Mouse (Mus musculus): ENCODE results near the gene Phc1. TPM values are rescaled to one million over a fixed set of nuclear protein-coding genes. Genes with fewer than 3 reads are reported as not detected.
A peak's percentile ranks its signal among the peaks of the same experiment; 100 is the strongest.

Phc1 gene
- polyA plus RNA-seq, 1 experiment, result 198 TPM

DNA sequence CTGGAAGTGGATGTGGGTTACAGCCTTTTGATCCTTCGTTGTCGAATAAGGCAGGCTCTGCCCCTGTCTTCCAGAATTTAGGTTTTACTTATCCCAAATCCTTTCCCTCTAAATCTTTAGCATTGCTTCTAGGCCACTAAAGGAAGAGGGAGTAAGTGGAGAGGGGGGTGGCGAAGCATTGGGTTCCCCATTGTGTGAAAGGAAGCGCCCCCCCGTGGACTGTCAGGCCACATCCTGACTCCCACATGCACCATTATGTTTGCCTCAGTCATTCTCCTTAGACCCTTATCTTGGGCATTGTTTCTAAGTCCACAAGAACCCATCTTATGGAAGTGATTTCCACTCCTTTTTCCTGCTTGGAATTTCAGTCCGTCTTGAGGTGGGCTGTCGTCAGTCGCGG is 45.1 kb downstream of the Phc1 start:
- Histone ChIP-seq H3K36me3 (ENCODE audit: control insufficient read depth, insufficient read depth, low read length) (no peaks in the 10 kb centered on the region), H3K27ac (ENCODE audit: control insufficient read depth, insufficient read depth, low read depth, low read length) (no peak overlapping the region), H3K4me1 (ENCODE audit: control insufficient read depth, insufficient read depth, low read length) (no peaks in the 10 kb centered on the region), H3K4me3 (ENCODE audit: control insufficient read depth, low read depth, low read length) (peak overlapping the region; percentile 62), H3K27me3 (ENCODE audit: control insufficient read depth, insufficient read depth, low read length) (no peaks in the 10 kb centered on the region)
- TF ChIP-seq POLR2A (IDR thresholded peaks at IDR 0.05; ENCODE audit: control insufficient read depth, low read depth, low read length), result no peak
- TF ChIP-seq CTCF (IDR thresholded peaks at IDR 0.05; ENCODE audit: control insufficient read depth, insufficient read depth, insufficient replicate concordance, low read depth, low read length), result no peak

DNA sequence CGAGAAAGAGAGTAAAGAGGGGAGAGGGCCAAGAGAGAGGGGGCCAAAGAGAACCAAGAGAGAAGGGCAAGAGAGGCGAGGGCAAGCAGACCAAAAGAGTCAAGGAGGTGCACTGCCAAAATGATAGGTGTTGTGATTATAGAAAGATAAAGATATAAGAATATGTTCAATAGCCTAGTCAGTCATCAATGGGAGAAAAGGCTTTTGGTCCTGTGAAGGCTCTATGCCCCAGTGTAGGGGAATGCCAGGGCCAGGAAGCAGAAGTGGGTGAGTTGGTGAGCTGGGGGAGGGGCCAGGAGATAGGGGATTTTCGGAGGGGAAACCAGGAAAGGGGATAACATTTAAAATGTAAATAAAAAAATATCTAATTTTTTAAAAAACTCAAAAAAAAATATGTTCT is 46.1 kb downstream of the Phc1 start:
- H3K4me3 ChIP-seq (ENCODE audit: control insufficient read depth, low read depth, low read length), result no peak overlapping the region
- H3K36me3 ChIP-seq (ENCODE audit: control insufficient read depth, insufficient read depth, low read length), result no peaks in the 10 kb centered on the region
- H3K27me3 ChIP-seq (ENCODE audit: control insufficient read depth, insufficient read depth, low read length), result no peaks in the 10 kb centered on the region
- no peak overlapping the region for H3K27ac ChIP-seq (ENCODE audit: control insufficient read depth, insufficient read depth, low read depth, low read length)
- H3K4me1 ChIP-seq (ENCODE audit: control insufficient read depth, insufficient read depth, low read length), result no peaks in the 10 kb centered on the region
- no peak for TF ChIP-seq POLR2A (IDR thresholded peaks at IDR 0.05; ENCODE audit: control insufficient read depth, low read depth, low read length)
- TF ChIP-seq CTCF (IDR thresholded peaks at IDR 0.05; ENCODE audit: control insufficient read depth, insufficient read depth, insufficient replicate concordance, low read depth, low read length), result no peak

DNA sequence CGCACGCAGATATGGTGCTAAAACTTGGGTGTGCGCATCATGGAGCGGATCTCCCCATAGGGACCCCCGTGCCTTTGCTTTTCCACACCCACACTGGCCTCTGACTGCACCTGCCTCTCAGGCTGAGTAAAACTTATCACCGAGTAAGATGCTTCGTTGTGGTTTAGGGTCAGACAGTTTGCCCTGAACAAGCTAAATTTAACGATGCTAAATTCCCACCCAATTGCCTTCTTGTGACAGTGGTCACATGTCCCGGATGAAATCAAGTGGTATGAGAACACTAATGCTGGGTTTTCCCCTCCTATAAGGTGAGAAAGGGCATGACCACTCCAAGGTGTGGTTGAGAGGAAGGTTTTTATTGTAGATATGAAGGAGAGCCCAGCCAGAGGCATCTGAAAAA is 46.6 kb downstream of the Phc1 start:
- H3K27me3 ChIP-seq (ENCODE audit: control insufficient read depth, insufficient read depth, low read length), result no peaks in the 10 kb centered on the region
- no peak overlapping the region for H3K27ac ChIP-seq (ENCODE audit: control insufficient read depth, insufficient read depth, low read depth, low read length)
- TF ChIP-seq CTCF (IDR thresholded peaks at IDR 0.05; ENCODE audit: control insufficient read depth, insufficient read depth, insufficient replicate concordance, low read depth, low read length), result no peak
- peak overlapping the region; percentile 5 for H3K4me3 ChIP-seq (ENCODE audit: control insufficient read depth, low read depth, low read length)
- no peaks in the 10 kb centered on the region for H3K4me1 ChIP-seq (ENCODE audit: control insufficient read depth, insufficient read depth, low read length)
- H3K36me3 ChIP-seq (ENCODE audit: control insufficient read depth, insufficient read depth, low read length), result no peaks in the 10 kb centered on the region

DNA sequence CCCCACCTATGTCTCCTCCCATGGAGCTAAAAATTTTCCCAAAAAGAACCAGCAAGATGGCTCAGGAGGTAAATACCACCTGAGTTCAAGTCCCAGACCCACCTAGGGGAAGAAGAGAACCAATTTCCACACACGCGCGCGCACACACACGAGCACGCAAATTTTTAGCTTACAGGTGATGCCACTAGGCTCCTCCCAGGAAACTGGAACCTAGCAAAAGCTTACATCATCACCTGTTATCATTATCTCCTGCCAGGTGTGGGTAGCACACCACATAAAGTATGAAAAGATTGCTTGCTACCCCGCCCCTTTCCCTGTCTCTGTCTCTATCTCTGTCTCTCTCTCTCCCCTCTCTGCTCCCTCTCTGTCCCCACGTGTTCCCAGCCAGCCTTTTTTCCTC is 47.2 kb downstream of the Phc1 start:
- H3K36me3 ChIP-seq (ENCODE audit: control insufficient read depth, insufficient read depth, low read length), result no peaks in the 10 kb centered on the region
- no peaks in the 10 kb centered on the region for H3K4me1 ChIP-seq (ENCODE audit: control insufficient read depth, insufficient read depth, low read length)
- no peak overlapping the region; the same call in 1 of the 2 replicates for H3K27ac ChIP-seq (ENCODE audit: control insufficient read depth, insufficient read depth, low read depth, low read length)
- TF ChIP-seq CTCF (IDR thresholded peaks at IDR 0.05; ENCODE audit: control insufficient read depth, insufficient read depth, insufficient replicate concordance, low read depth, low read length) (no peak), POLR2A (IDR thresholded peaks at IDR 0.05; ENCODE audit: control insufficient read depth, low read depth, low read length) (no peak)
- H3K4me3 ChIP-seq (ENCODE audit: control insufficient read depth, low read depth, low read length), result peak overlapping the region; percentile 46
- H3K27me3 ChIP-seq (ENCODE audit: control insufficient read depth, insufficient read depth, low read length), result no peaks in the 10 kb centered on the region

DNA sequence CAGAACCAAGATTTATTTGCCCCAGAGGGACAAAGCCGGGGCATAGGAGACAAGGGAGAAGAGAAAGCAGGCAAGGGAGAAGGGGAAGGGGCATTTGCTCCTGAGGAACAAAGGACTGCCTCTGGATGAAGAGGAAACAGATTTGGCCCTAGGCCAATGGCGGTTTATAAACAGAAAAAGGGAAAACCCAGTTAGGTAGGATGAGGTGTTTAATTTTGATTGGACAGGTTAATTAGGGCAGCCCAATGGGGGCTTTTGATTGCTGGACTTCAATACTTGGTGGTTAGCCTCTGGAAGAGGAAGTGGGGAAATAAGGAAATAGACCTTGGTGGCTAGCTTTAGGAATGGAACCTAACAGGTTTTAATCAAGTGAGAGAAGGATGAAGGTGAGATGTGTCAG is 48.2 kb downstream of the Phc1 start:
- no peak for TF ChIP-seq CTCF (IDR thresholded peaks at IDR 0.05; ENCODE audit: control insufficient read depth, insufficient read depth, insufficient replicate concordance, low read depth, low read length)
- TF ChIP-seq POLR2A (IDR thresholded peaks at IDR 0.05; ENCODE audit: control insufficient read depth, low read depth, low read length), result no peak
- no peaks in the 10 kb centered on the region for H3K36me3 ChIP-seq (ENCODE audit: control insufficient read depth, insufficient read depth, low read length)
- H3K4me3 ChIP-seq (ENCODE audit: control insufficient read depth, low read depth, low read length), result no peak overlapping the region
- H3K27ac ChIP-seq (ENCODE audit: control insufficient read depth, insufficient read depth, low read depth, low read length), result no peak overlapping the region
- H3K27me3 ChIP-seq (ENCODE audit: control insufficient read depth, insufficient read depth, low read length), result no peaks in the 10 kb centered on the region
- no peaks in the 10 kb centered on the region for H3K4me1 ChIP-seq (ENCODE audit: control insufficient read depth, insufficient read depth, low read length)

- no peak overlapping the region for H3K27ac ChIP-seq (ENCODE audit: control insufficient read depth, insufficient read depth, low read depth, low read length)
- H3K27me3 ChIP-seq (ENCODE audit: control insufficient read depth, insufficient read depth, low read length), result no peaks in the 10 kb centered on the region
- no peak for TF ChIP-seq CTCF (IDR thresholded peaks at IDR 0.05; ENCODE audit: control insufficient read depth, insufficient read depth, insufficient replicate concordance, low read depth, low read length)
- no peak for TF ChIP-seq POLR2A (IDR thresholded peaks at IDR 0.05; ENCODE audit: control insufficient read depth, low read depth, low read length)
- no peaks in the 10 kb centered on the region for H3K4me1 ChIP-seq (ENCODE audit: control insufficient read depth, insufficient read depth, low read length)
- H3K36me3 ChIP-seq (ENCODE audit: control insufficient read depth, insufficient read depth, low read length), result no peaks in the 10 kb centered on the region
- no peak overlapping the region for H3K4me3 ChIP-seq (ENCODE audit: control insufficient read depth, low read depth, low read length)
Measured at GRCm38 (mm10) chr6:122291735-122292134, 48.6 kb downstream of the Phc1 start.

DNA sequence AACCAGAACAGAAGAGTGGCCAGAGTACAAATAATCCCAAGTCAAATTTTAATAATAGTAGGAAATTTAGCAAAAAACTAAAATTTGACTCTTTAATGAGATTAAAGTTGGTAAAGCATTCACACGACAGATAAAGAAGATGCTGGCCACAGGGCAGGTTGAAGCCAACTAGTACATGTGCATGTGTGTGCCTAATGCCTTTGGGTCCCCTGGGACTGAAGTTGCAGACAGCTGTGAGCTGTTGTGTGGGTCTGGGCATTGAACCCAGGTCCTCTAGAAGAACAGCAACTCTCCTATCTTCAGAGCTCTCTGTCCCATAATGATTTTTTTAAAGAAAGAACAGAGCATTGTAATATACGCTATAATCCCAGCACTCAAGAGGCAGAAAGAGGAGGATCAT is 49.1 kb downstream of the Phc1 start:
- H3K36me3 ChIP-seq (ENCODE audit: control insufficient read depth, insufficient read depth, low read length), result no peaks in the 10 kb centered on the region
- H3K27ac ChIP-seq (ENCODE audit: control insufficient read depth, insufficient read depth, low read depth, low read length), result no peak overlapping the region
- H3K4me1 ChIP-seq (ENCODE audit: control insufficient read depth, insufficient read depth, low read length), result no peaks in the 10 kb centered on the region
- TF ChIP-seq POLR2A (IDR thresholded peaks at IDR 0.05; ENCODE audit: control insufficient read depth, low read depth, low read length) (no peak), CTCF (IDR thresholded peaks at IDR 0.05; ENCODE audit: control insufficient read depth, insufficient read depth, insufficient replicate concordance, low read depth, low read length) (no peak)
- no peak overlapping the region for H3K4me3 ChIP-seq (ENCODE audit: control insufficient read depth, low read depth, low read length)
- no peaks in the 10 kb centered on the region for H3K27me3 ChIP-seq (ENCODE audit: control insufficient read depth, insufficient read depth, low read length)

- TF ChIP-seq POLR2A (IDR thresholded peaks at IDR 0.05; ENCODE audit: control insufficient read depth, low read depth, low read length), result no peak
- no peak for TF ChIP-seq CTCF (IDR thresholded peaks at IDR 0.05; ENCODE audit: control insufficient read depth, insufficient read depth, insufficient replicate concordance, low read depth, low read length)
- H3K27ac ChIP-seq (ENCODE audit: control insufficient read depth, insufficient read depth, low read depth, low read length), result no peak overlapping the region
- H3K4me3 ChIP-seq (ENCODE audit: control insufficient read depth, low read depth, low read length), result no peak overlapping the region
- no peaks in the 10 kb centered on the region for H3K27me3 ChIP-seq (ENCODE audit: control insufficient read depth, insufficient read depth, low read length)
- no peaks in the 10 kb centered on the region for H3K36me3 ChIP-seq (ENCODE audit: control insufficient read depth, insufficient read depth, low read length)
- H3K4me1 ChIP-seq (ENCODE audit: control insufficient read depth, insufficient read depth, low read length), result no peaks in the 10 kb centered on the region
Measured at GRCm38 (mm10) chr6:122290253-122290652, 50.1 kb downstream of the Phc1 start.

All from testis, adult 2 months (tissue).